Mouse (Mus musculus): Measurements from ENCODE around the gene Atp8b3.

DNA sequence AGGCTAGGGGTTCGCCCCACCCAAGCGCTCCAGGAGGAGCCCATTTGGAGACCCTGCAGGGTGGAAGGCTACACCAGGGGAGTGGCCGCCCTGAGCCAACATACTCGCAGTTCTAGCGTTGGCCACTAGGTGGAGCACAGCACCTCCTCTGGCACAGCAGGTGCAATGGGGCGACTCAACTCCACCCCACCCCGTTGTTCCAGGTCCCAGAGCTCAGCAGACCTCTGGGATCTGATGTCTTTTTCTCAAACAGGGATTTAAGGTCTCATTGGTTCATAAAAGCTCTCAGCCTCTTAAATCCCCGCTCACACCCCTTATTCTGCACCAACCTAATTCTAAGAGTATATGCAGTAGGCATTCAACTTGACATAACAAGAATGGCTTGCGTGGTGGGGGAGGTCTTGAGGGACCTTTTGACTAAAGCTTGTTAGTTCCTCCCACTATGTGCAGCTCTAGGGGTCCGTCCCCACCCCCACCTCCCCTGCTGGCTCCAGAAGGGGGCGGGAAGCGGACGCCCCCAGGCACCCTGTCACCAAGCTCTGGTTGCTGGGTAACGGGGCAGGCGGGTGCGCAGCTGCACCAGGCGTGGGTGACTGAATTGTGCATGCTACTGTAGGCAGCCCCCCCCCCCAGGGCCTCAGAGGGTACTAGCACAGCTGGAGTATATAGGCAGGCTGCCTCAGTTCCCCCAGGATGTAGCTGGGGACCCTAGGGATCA is 27.6 kb upstream of the Atp8b3 start:
- peak; percentile 85 for TF ChIP-seq CTCF (IDR thresholded peaks at IDR 0.05; ENCODE audit: low read depth, low read length)
- no peak for TF ChIP-seq POLR2A (IDR thresholded peaks at IDR 0.05; ENCODE audit: borderline replicate concordance, low read depth, low read length)
